ENCODE assay signal across 9 mouse cellular contexts in genomic region chrX:108835233-108835632, GRCm38 (mm10). TPM values are rescaled to one million over a fixed set of nuclear protein-coding genes. Genes with fewer than 3 reads are reported as not detected.
DNase-seq lines count a peak whose midpoint lies in the region; ATAC-seq and TF ChIP-seq lines count a peak whose summit lies in the region.
"Had no signal": no experiment of that assay in that cellular context is flagged by ENCODE, and none has a peak within 500 bp of the region (broad histone marks: within the 10 kb centered on the region; RNA-seq: fewer than 3 reads in every experiment).

No protein-coding gene starts in this region.

- DNase-seq in kidney, adult 2 months = no peak
- DNase-seq in kidney, postnatal 25 days = no peak
- no peak for DNase-seq in midbrain, embryonic 14.5 days
- DNase-seq in layer of hippocampus, adult 9-11 months = no peak
- DNase-seq: spleen, adult 18-20 months had no signal

- no peak for TF ChIP-seq CTCF in kidney, adult 2 months (conservative IDR thresholded peaks at IDR 0.05; ENCODE audit: insufficient read depth, insufficient read length, low read depth, low read length)

- H3K36me3 ChIP-seq in kidney, adult 2 months (ENCODE audit: control insufficient read depth, insufficient read depth, low read length) = no peaks in the 10 kb centered on the region
- H3K36me3 ChIP-seq in hindbrain, embryonic 15.5 days = no peaks in the 10 kb centered on the region
- H3K36me3 ChIP-seq in midbrain, embryonic 14.5 days (ENCODE audit: control insufficient read depth, insufficient read depth, low read length) = no peaks in the 10 kb centered on the region

- no peak for ATAC-seq in hindbrain, embryonic 15.5 days (ENCODE audit: low FRiP score, low read depth)
- no peak for ATAC-seq in midbrain, embryonic 14.5 days (ENCODE audit: low FRiP score, low TSS enrichment)
- ATAC-seq in inflammation-experienced regulatory T-cells, adult 6 months = no peak
- no peak for ATAC-seq in megakaryocyte progenitor cell, adult 5-6 weeks (replicated peaks; ENCODE audit: poor library complexity)

- peak overlapping the region; percentile 93 for H3K4me3 ChIP-seq in kidney, adult 2 months (ENCODE audit: insufficient read depth, low read depth, low read length)
- peak overlapping the region; percentile 78; the same call in 1 of the 2 replicates for H3K4me3 ChIP-seq in brown adipose tissue, adult 24 weeks (ENCODE audit: insufficient read depth, low read depth, low read length)
- peak overlapping the region; percentile 59 for H3K4me3 ChIP-seq in hindbrain, embryonic 15.5 days
- H3K4me3 ChIP-seq in midbrain, embryonic 14.5 days (replicated peaks; ENCODE audit: low read depth, low read length) = no peak overlapping the region

- no peak for TF ChIP-seq POLR2A in kidney, adult 2 months (IDR thresholded peaks at IDR 0.05; ENCODE audit: low read depth, low read length)

- no peaks in the 10 kb centered on the region for H3K27me3 ChIP-seq in kidney, adult 2 months (replicated peaks; ENCODE audit: control insufficient read depth, insufficient read depth, low read length)
- H3K27me3 ChIP-seq in hindbrain, embryonic 15.5 days = no peaks in the 10 kb centered on the region
- H3K27me3 ChIP-seq in midbrain, embryonic 14.5 days (ENCODE audit: control insufficient read depth, insufficient read depth, low read length) = no peaks in the 10 kb centered on the region

- WGBS in kidney, adult 2 months = 33% methylated on average over 5 of the region's 5 CpGs
- WGBS in hindbrain, embryonic 15.5 days = 74% methylated on average over 5 of the region's 5 CpGs
- WGBS in midbrain, embryonic 14.5 days = 71% methylated on average over 5 of the region's 5 CpGs

- peak overlapping the region; percentile 50 for H3K4me2 ChIP-seq in hindbrain, embryonic 15.5 days
- peak overlapping the region; percentile 54 for H3K4me2 ChIP-seq in midbrain, embryonic 14.5 days (ENCODE audit: low read length)

- H3K27ac ChIP-seq in kidney, adult 2 months (ENCODE audit: insufficient read depth, low read depth, low read length) = no peak overlapping the region
- H3K27ac ChIP-seq in brown adipose tissue, adult 24 weeks (replicated peaks; ENCODE audit: low read depth, low read length) = no peak overlapping the region
- no peak overlapping the region for H3K27ac ChIP-seq in hindbrain, embryonic 15.5 days (replicated peaks)
- no peak overlapping the region for H3K27ac ChIP-seq in midbrain, embryonic 14.5 days (replicated peaks; ENCODE audit: low read depth, low read length)

- H3K9ac ChIP-seq in hindbrain, embryonic 15.5 days = no peak overlapping the region
- H3K9ac ChIP-seq in midbrain, embryonic 14.5 days (replicated peaks; ENCODE audit: low read length) = no peak overlapping the region

- no peaks in the 10 kb centered on the region for H3K9me3 ChIP-seq in hindbrain, embryonic 15.5 days
- H3K9me3 ChIP-seq in midbrain, embryonic 14.5 days (ENCODE audit: control insufficient read depth, low read length) = no peaks in the 10 kb centered on the region

- no peaks in the 10 kb centered on the region for H3K4me1 ChIP-seq in kidney, adult 2 months (ENCODE audit: control insufficient read depth, insufficient read depth, low read length)
- H3K4me1 ChIP-seq in brown adipose tissue, adult 24 weeks (ENCODE audit: control insufficient read depth, insufficient read depth, insufficient read length, low read length) = no peaks in the 10 kb centered on the region
- no peaks in the 10 kb centered on the region for H3K4me1 ChIP-seq in hindbrain, embryonic 15.5 days (replicated peaks)
- H3K4me1 ChIP-seq in midbrain, embryonic 14.5 days (ENCODE audit: control insufficient read depth, insufficient read depth, low read length) = no peaks in the 10 kb centered on the region

RNA-seq across cellular contexts. Expression of gene Brwd3, which starts 1.1 kb away (rescaled TPM):
- polyA plus RNA-seq in kidney, adult 2 months (2012; rRNA removed) = 0.56 and 0.78 TPM in 2 replicates
- 1.4 and 1.9 TPM in 2 replicates for polyA plus RNA-seq in brown adipose tissue, adult 24 weeks (2012; ENCODE audit: insufficient read depth, insufficient read length, missing spikeins)
- polyA plus RNA-seq in hindbrain, embryonic 15.5 days (2015; fragmentation: Nextera tagmentation; extraction: Ambion mirVana) = 2.2 and 2.6 TPM in 2 replicates
- 4.6 and 5.9 TPM in 2 replicates for polyA plus RNA-seq in midbrain, embryonic 14.5 days (2014; fragmentation: Nextera tagmentation; extraction: Ambion mirVana)
- 1 to 10 TPM; 3.5 to 5.0 (median 4.1) TPM for polyA plus RNA-seq in inflammation-experienced regulatory T-cells, adult 6 months (2017; shearing (Covaris generic))
- 12.2 and 14.0 TPM in 2 replicates for total RNA-seq in megakaryocyte progenitor cell, adult 5-6 weeks (2015)
- 5.2 and 6.3 TPM in 2 replicates for total RNA-seq in megakaryocyte progenitor cell, adult 5-6 weeks (2017)
